9 mouse cellular contexts compared by ENCODE assay signal in genomic region chr13:101735364-101736120, GRCm38 (mm10). TPM values are rescaled to one million over a fixed set of nuclear protein-coding genes. Genes with fewer than 3 reads are reported as not detected.
DNase-seq lines count a peak whose midpoint lies in the region; ATAC-seq and TF ChIP-seq lines count a peak whose summit lies in the region.
"Had no signal": no experiment of that assay in that cellular context is flagged by ENCODE, and none has a peak within 500 bp of the region (broad histone marks: within the 10 kb centered on the region; RNA-seq: fewer than 3 reads in every experiment).

No protein-coding gene starts in this region.

- no peak overlapping the region for H3K9ac ChIP-seq in intestine, postnatal 0 days (ENCODE audit: low read depth, low read length)
- H3K9ac ChIP-seq in intestine, embryonic 15.5 days = no peak overlapping the region

- no peaks in the 10 kb centered on the region; the same call in 1 of the 2 replicates for H3K36me3 ChIP-seq in intestine, postnatal 0 days (ENCODE audit: control insufficient read depth, insufficient read depth)
- H3K36me3 ChIP-seq in intestine, embryonic 15.5 days = no peaks in the 10 kb centered on the region
- no peaks in the 10 kb centered on the region for H3K36me3 ChIP-seq in E14TG2a.4 (ENCODE audit: insufficient read depth, low read length)
- H3K36me3 ChIP-seq in forebrain, embryonic 10.5 days (replicated peaks) = no peaks in the 10 kb centered on the region

- H3K4me1 ChIP-seq in intestine, postnatal 0 days (replicated peaks; ENCODE audit: control insufficient read depth, insufficient read depth, low read length) = peaks cover 6% of the 10 kb centered on the region; the same call in 1 of the 2 replicates
- peaks cover 30% of the 10 kb centered on the region for H3K4me1 ChIP-seq in intestine, embryonic 15.5 days (replicated peaks)
- H3K4me1 ChIP-seq in E14TG2a.4 (replicated peaks; ENCODE audit: low read depth, low read length) = peaks cover 8% of the 10 kb centered on the region
- peaks cover 40% of the 10 kb centered on the region for H3K4me1 ChIP-seq in forebrain, embryonic 10.5 days

- no peaks in the 10 kb centered on the region for H3K27me3 ChIP-seq in intestine, postnatal 0 days (replicated peaks; ENCODE audit: control insufficient read depth, insufficient read depth, low read length)
- H3K27me3 ChIP-seq in intestine, embryonic 15.5 days (replicated peaks) = no peaks in the 10 kb centered on the region
- H3K27me3 ChIP-seq in E14TG2a.4 (ENCODE audit: insufficient read depth, low read length) = no peaks in the 10 kb centered on the region
- no peaks in the 10 kb centered on the region for H3K27me3 ChIP-seq in forebrain, embryonic 10.5 days (ENCODE audit: poor library complexity, severe bottlenecking)

- WGBS in intestine, postnatal 0 days = 67% methylated on average over 8 of the region's 8 CpGs
- WGBS in intestine, embryonic 15.5 days = 66% methylated on average over 8 of the region's 8 CpGs
- WGBS in forebrain, embryonic 10.5 days = 70% methylated on average over 8 of the region's 8 CpGs

- no peaks in the 10 kb centered on the region for H3K9me3 ChIP-seq in intestine, postnatal 0 days (ENCODE audit: control insufficient read depth)
- no peaks in the 10 kb centered on the region for H3K9me3 ChIP-seq in intestine, embryonic 15.5 days
- no peaks in the 10 kb centered on the region for H3K9me3 ChIP-seq in E14TG2a.4 (ENCODE audit: low read length)
- no peaks in the 10 kb centered on the region for H3K9me3 ChIP-seq in forebrain, embryonic 10.5 days

- H3K4me2 ChIP-seq in intestine, postnatal 0 days (replicated peaks; ENCODE audit: low read depth) = no peak overlapping the region
- H3K4me2 ChIP-seq in intestine, embryonic 15.5 days (replicated peaks) = no peak overlapping the region

- no peak overlapping the region for H3K4me3 ChIP-seq in intestine, postnatal 0 days (ENCODE audit: low read depth, low read length)
- no peak overlapping the region for H3K4me3 ChIP-seq in intestine, embryonic 15.5 days (replicated peaks)
- H3K4me3 ChIP-seq in E14TG2a.4 (replicated peaks; ENCODE audit: low read length) = no peak overlapping the region
- no peak overlapping the region for H3K4me3 ChIP-seq in forebrain, embryonic 10.5 days

- DNase-seq in A20 (ENCODE audit: low read depth, low spot score) = peak; percentile 22
- DNase-seq in induced T-regulatory cell, adult 2 months (ENCODE audit: low read depth) = peak; percentile 38
- no peak for DNase-seq in cerebellum, adult 11 months
- no peak for DNase-seq in forebrain, embryonic 10.5 days (ENCODE audit: extremely low spot score, low spot score)
- DNase-seq: adrenal gland, adult 2 months; heart, postnatal 36 days had no signal

- ATAC-seq in intestine, postnatal 0 days = no peak
- ATAC-seq in intestine, embryonic 15.5 days = no peak

- peak; percentile 79 for TF ChIP-seq CTCF in intestine, postnatal 0 days (IDR thresholded peaks at IDR 0.05; ENCODE audit: low read depth)
- TF ChIP-seq CTCF in E14TG2a.4 (conservative IDR thresholded peaks at IDR 0.05; ENCODE audit: low read length) = peak; percentile 19; the same call in 1 of the 2 replicates

- H3K27ac ChIP-seq in intestine, postnatal 0 days (ENCODE audit: low read depth, low read length) = no peak overlapping the region
- no peak overlapping the region for H3K27ac ChIP-seq in intestine, embryonic 15.5 days
- no peak overlapping the region for H3K27ac ChIP-seq in forebrain, embryonic 10.5 days

RNA-seq across cellular contexts. Expression of gene Pik3r1, which starts 32.5 kb away (rescaled TPM):
- 14.7 and 17.5 TPM in 2 replicates for polyA plus RNA-seq in intestine, postnatal 0 days (2015; fragmentation: Nextera tagmentation; extraction: Ambion mirVana)
- 29.6 and 30.8 TPM in 2 replicates for polyA plus RNA-seq in intestine, embryonic 15.5 days (2015; fragmentation: Nextera tagmentation; extraction: Ambion mirVana)
- polyA plus RNA-seq in forebrain, embryonic 10.5 days (2016; fragmentation: Nextera tagmentation; extraction: Ambion mirVana) = 11.5 and 12.5 TPM in 2 replicates

Comparison
In these comparisons a context has a peak if more than half of its experiments do, and no peak if none do; other contexts are left out.
1. DNase-seq: peak in A20 (single experiment) and induced T-regulatory cell, adult 2 months (single experiment); none in cerebellum, adult 11 months (single experiment) and forebrain, embryonic 10.5 days (single experiment).